Mouse (Mus musculus): Measurements from ENCODE around the gene Ndufv3.
A peak's percentile ranks its signal among the peaks of the same experiment; 100 is the strongest.
"Not testable (repeated sequence)": the region's sequence is repeated elsewhere in the genome, so short reads cannot be mapped to it uniquely, and the experiment has no call there.

The Ndufv3 gene

DNA sequence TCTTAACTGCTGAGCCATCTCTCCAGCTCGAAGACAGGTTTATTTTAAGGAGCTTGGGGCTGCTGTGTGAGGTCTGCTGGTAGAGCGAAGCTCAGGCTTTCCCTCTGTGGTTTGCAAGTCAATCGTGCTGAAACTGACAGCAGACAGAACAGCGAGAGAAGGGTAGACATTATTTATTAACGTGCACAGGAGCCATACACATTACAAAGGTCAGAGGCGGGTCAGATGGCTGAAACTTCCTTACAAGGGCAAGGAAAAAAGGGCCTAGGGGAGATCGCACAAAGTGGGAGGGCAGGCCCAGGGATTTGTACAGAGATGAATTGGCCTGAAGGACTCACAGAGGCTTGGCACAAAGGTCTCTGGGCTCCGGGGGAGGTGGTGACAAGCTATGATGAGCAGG is 29.5 kb downstream of the Ndufv3 start:
- ATAC-seq (ENCODE audit: insufficient number of reproducible peaks, low FRiP score, low TSS enrichment): no peak

GRCm38 (mm10) chr17:31552601-31553000 is 32.7 kb downstream of the Ndufv3 start:
- ATAC-seq (ENCODE audit: insufficient number of reproducible peaks, low FRiP score, low TSS enrichment): not testable (repeated sequence)

DNA sequence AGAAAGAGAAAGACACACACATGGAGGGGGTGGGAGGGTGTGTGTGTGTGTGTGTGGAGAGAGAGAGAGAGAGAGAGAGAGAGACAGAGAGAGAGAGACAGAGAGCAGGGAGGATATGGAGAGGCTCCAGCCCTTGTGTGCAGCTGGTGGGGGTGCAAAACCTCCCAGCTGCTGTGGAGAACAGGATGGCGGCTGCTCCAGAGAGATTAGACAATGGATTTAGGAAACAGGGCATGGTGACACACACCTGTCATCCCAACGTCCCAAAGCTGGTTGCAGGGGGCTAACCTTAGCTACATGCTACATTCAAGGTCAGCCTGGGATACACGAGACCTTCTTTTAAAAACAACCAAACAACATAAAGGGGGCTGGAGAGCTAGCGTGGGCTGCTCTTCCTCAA is 36.3 kb downstream of the Ndufv3 start:
- ATAC-seq (ENCODE audit: insufficient number of reproducible peaks, low FRiP score, low TSS enrichment): no peak

- no peak for ATAC-seq (ENCODE audit: insufficient number of reproducible peaks, low FRiP score, low TSS enrichment)
Observed at GRCm38 (mm10) chr17:31557124-31557880, 37.4 kb downstream of the Ndufv3 start.

- no peak for ATAC-seq (ENCODE audit: insufficient number of reproducible peaks, low FRiP score, low TSS enrichment)
Observed at GRCm38 (mm10) chr17:31557947-31558542, 38.1 kb downstream of the Ndufv3 start.

- no peak for ATAC-seq (ENCODE audit: insufficient number of reproducible peaks, low FRiP score, low TSS enrichment)
Observed at GRCm38 (mm10) chr17:31559021-31559789, 39.3 kb downstream of the Ndufv3 start.

DNA sequence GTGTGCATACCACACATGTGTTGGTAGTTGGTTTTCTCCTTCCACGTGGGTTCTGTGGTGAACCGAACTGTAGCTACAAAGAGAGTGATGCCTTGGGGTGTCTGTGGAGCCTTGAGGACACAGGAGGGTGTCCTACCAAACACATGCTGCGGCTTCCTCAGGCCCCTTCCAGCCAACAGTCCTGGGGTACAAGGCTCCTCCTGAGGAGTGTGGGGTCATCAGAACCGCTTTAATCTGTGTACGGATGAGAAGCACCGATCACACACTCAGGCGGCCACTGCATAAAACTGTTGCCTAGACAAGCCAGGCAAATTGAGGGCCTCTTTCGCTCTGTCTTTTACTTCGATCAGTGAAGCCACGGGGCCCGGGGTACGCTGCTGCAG is 43.7 kb downstream of the Ndufv3 start:
- peak; percentile 15; the same call in 1 of the 2 replicates for ATAC-seq (ENCODE audit: insufficient number of reproducible peaks, low FRiP score, low TSS enrichment)

GRCm38 (mm10) chr17:31564015-31564857 is 44.3 kb downstream of the Ndufv3 start, which contains the start of gene Pknox1:
TSS of gene Pknox1 (plus strand) at chr17:31564734.
- ATAC-seq (ENCODE audit: insufficient number of reproducible peaks, low FRiP score, low TSS enrichment): peak; percentile 91

DNA sequence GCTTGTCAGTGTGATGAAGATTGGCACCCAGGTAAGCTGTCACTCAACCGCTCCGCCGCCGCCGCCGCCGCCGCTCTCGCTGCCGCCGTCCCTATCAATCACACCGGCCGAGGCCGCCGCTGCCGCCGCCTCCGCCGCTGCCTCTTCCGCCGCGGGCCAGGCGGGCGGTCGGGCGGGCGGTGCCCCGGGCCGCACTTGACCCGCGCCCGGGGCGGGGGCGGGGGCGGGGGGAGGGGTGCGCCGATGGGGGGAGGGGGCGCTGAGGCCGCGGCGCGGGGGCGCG is 44.9 kb downstream of the Ndufv3 start:
- no peak for ATAC-seq (ENCODE audit: insufficient number of reproducible peaks, low FRiP score, low TSS enrichment)

- ATAC-seq (ENCODE audit: insufficient number of reproducible peaks, low FRiP score, low TSS enrichment): no peak; the same call in 1 of the 2 replicates
Observed at GRCm38 (mm10) chr17:31565141-31566056, 45.5 kb downstream of the Ndufv3 start.

- ATAC-seq (ENCODE audit: insufficient number of reproducible peaks, low FRiP score, low TSS enrichment): no peak
Observed at GRCm38 (mm10) chr17:31566276-31566675, 46.4 kb downstream of the Ndufv3 start.

DNA sequence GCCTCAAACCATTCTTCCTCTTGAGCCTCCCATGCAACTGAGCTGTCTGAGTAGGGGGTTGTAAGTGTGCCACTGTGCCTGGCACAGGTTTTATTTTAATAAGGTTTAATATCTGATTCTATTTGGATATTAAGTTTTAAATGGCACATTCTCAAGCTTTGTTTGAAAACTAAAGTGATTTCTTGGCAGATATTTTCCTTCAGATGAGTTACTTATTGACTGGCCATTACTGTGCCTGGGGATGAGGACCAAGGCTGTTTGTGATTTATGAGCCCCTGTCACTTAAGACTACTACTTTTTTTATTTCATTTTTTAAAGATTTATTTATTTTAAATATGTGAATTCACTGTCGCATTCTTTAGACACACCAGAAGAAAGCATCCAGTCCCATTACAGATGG is 49.8 kb downstream of the Ndufv3 start:
- no peak for ATAC-seq (ENCODE audit: insufficient number of reproducible peaks, low FRiP score, low TSS enrichment)

- 0 out of 2 replicates have a peak, but pooled peaks have one; percentile 68 for ATAC-seq (ENCODE audit: insufficient number of reproducible peaks, low FRiP score, low TSS enrichment)
Observed at GRCm38 (mm10) chr17:31570321-31570925, 50.5 kb downstream of the Ndufv3 start.

DNA sequence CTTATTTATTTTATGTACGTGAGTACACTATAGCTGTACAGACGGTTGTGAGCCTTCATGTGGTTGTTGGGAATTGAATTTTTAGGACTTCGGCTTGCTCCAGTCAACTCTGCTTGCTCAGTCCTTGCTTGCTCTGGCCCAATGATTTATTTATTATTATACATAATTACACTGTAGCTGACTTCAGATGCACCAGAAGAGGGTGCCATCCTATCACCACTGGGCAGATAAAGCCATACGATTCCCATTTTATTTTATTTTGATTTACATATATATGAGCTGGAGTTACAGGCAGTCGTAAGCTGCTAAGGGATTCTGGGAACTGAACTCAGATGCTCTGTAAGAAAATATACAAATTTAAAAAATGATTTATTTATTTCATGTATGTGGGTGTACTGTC is 51.8 kb downstream of the Ndufv3 start:
- ATAC-seq (ENCODE audit: insufficient number of reproducible peaks, low FRiP score, low TSS enrichment): no peak

- ATAC-seq (ENCODE audit: insufficient number of reproducible peaks, low FRiP score, low TSS enrichment): no peak
Observed at GRCm38 (mm10) chr17:31574662-31575061, 54.7 kb downstream of the Ndufv3 start.

DNA sequence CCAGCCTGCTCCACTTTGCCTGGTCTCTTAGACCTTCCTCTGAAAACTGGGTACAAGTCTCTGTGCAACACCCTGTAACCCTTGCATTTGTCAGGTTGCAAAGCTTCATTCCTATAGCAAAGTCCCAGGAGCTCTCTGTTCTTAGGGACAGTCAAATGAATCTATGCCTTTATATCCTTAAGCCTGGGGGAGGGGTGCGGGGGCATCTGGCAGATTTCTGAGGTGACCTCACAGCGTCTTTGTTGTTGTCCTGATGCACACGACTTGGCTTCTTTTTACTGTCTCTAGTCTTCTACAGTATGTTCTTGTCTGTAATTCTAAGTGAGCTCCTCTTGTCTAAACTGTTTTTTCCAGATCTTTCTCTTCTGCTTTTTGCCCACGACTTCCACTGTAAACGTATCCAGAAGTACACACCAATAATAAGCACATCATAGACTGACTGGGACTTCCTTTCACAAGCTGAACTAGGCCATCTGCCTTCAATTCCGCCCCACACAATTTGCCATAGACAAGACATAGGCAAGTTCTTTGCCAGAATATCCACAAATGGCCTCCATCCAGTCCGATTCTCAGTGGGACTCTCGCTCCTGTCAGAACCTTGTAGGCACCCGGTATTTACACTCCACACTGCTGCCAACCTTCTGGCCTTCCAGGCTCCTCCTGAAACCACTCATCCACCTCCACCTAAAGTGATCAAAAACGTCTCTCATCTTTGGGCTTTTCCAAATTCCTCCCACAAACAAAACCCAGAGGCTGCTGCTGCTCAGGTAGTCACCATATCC is 56.7 kb downstream of the Ndufv3 start:
- ATAC-seq (ENCODE audit: insufficient number of reproducible peaks, low FRiP score, low TSS enrichment): peak; percentile 82

DNA sequence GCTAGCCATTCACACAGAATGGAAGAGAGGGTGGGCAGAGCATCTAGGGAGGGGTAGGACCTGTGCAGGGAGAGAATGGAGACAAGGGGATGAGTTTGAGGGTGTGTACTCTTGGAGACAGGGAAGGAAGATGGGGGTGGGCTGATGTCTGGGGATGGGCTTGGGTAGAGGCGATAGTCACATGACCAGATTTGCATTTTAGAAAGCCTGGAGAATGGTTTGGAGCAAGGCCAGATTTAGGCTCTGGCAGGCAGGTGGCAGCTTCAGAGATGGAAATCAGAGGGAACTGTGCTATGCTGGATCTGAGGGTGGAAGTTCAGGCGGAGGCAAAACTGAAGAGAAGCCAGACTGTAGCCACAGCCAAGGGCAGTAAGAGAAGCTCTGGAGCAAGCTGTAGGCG is 60.4 kb downstream of the Ndufv3 start:
- no peak for ATAC-seq (ENCODE audit: insufficient number of reproducible peaks, low FRiP score, low TSS enrichment)

Data from cerebellum, adult (tissue).